Mouse (Mus musculus): ENCODE measurements around the gene Rnf10. TPM values are rescaled to one million over a fixed set of nuclear protein-coding genes. Genes with fewer than 3 reads are reported as not detected.
"Not testable (repeated sequence)": the region's sequence is repeated elsewhere in the genome, so short reads cannot be mapped to it uniquely, and the experiment has no call there.

The Rnf10 gene
- total RNA-seq (2017): 50.7 and 55.9 TPM in 2 replicates

GRCm38 (mm10) chr5:115272812-115273548, at the start of gene Rnf10:
Gene Rnf10 (minus strand): TSS chr5:115272898.
- ATAC-seq (replicated peaks in 1 of 2; ENCODE audit: insufficient read depth in 1 of 2, low FRiP score in 2 of 2, low TSS enrichment in 1 of 2, low read depth in 1 of 2, poor library complexity in 2 of 2, severe bottlenecking in 2 of 2): peak; percentile 87 to 90

- ATAC-seq (replicated peaks in 1 of 2; ENCODE audit: insufficient read depth in 1 of 2, low FRiP score in 2 of 2, low TSS enrichment in 1 of 2, low read depth in 1 of 2, poor library complexity in 2 of 2, severe bottlenecking in 2 of 2): peak; percentile 68 to 75
Measured at GRCm38 (mm10) chr5:115319004-115319940, 46.6 kb upstream of the Rnf10 start.

- ATAC-seq (replicated peaks in 1 of 2; ENCODE audit: insufficient read depth in 1 of 2, low FRiP score in 2 of 2, low TSS enrichment in 1 of 2, low read depth in 1 of 2, poor library complexity in 2 of 2, severe bottlenecking in 2 of 2): no peak
Measured at GRCm38 (mm10) chr5:115317645-115318328, 45.1 kb upstream of the Rnf10 start.

- no peak for ATAC-seq (replicated peaks in 1 of 2; ENCODE audit: insufficient read depth in 1 of 2, low FRiP score in 2 of 2, low TSS enrichment in 1 of 2, low read depth in 1 of 2, poor library complexity in 2 of 2, severe bottlenecking in 2 of 2)
Measured at GRCm38 (mm10) chr5:115316968-115317644, 44.4 kb upstream of the Rnf10 start.

GRCm38 (mm10) chr5:115313668-115313943, 40.9 kb upstream of the Rnf10 start:
- 0 out of 4 replicates have a peak, but pooled peaks of 1 of the 2 experiments have one; percentile 12 for ATAC-seq (replicated peaks in 1 of 2; ENCODE audit: insufficient read depth in 1 of 2, low FRiP score in 2 of 2, low TSS enrichment in 1 of 2, low read depth in 1 of 2, poor library complexity in 2 of 2, severe bottlenecking in 2 of 2)

- peak; percentile 51 to 56; a peak in 3 of 4 replicates for ATAC-seq (replicated peaks in 1 of 2; ENCODE audit: insufficient read depth in 1 of 2, low FRiP score in 2 of 2, low TSS enrichment in 1 of 2, low read depth in 1 of 2, poor library complexity in 2 of 2, severe bottlenecking in 2 of 2)
Measured at GRCm38 (mm10) chr5:115312816-115313667, 40.3 kb upstream of the Rnf10 start.

- 0 out of 4 replicates have a peak, but pooled peaks of 1 of the 2 experiments have one; percentile 2 for ATAC-seq (replicated peaks in 1 of 2; ENCODE audit: insufficient read depth in 1 of 2, low FRiP score in 2 of 2, low TSS enrichment in 1 of 2, low read depth in 1 of 2, poor library complexity in 2 of 2, severe bottlenecking in 2 of 2)
Measured at GRCm38 (mm10) chr5:115312354-115312753, 39.7 kb upstream of the Rnf10 start.

GRCm38 (mm10) chr5:115302190-115302589, 29.5 kb upstream of the Rnf10 start:
- not testable (repeated sequence) for ATAC-seq (replicated peaks in 1 of 2; ENCODE audit: insufficient read depth in 1 of 2, low FRiP score in 2 of 2, low TSS enrichment in 1 of 2, low read depth in 1 of 2, poor library complexity in 2 of 2, severe bottlenecking in 2 of 2)

- no peak for ATAC-seq (replicated peaks in 1 of 2; ENCODE audit: insufficient read depth in 1 of 2, low FRiP score in 2 of 2, low TSS enrichment in 1 of 2, low read depth in 1 of 2, poor library complexity in 2 of 2, severe bottlenecking in 2 of 2)
Measured at GRCm38 (mm10) chr5:115301615-115302014, 28.9 kb upstream of the Rnf10 start.

GRCm38 (mm10) chr5:115300792-115301614, 28.3 kb upstream of the Rnf10 start, which contains the start of gene Dynll1:
Gene Dynll1 (minus strand): TSS chr5:115300999.
- ATAC-seq (replicated peaks in 1 of 2; ENCODE audit: insufficient read depth in 1 of 2, low FRiP score in 2 of 2, low TSS enrichment in 1 of 2, low read depth in 1 of 2, poor library complexity in 2 of 2, severe bottlenecking in 2 of 2): peak; percentile 93 to 95

- peak in 1 of 2 experiments; percentile 12; a peak in 2 of 4 replicates for ATAC-seq (replicated peaks in 1 of 2; ENCODE audit: insufficient read depth in 1 of 2, low FRiP score in 2 of 2, low TSS enrichment in 1 of 2, low read depth in 1 of 2, poor library complexity in 2 of 2, severe bottlenecking in 2 of 2)
Measured at GRCm38 (mm10) chr5:115300035-115300744, 27.5 kb upstream of the Rnf10 start.

- ATAC-seq (replicated peaks in 1 of 2; ENCODE audit: insufficient read depth in 1 of 2, low FRiP score in 2 of 2, low TSS enrichment in 1 of 2, low read depth in 1 of 2, poor library complexity in 2 of 2, severe bottlenecking in 2 of 2): no peak
Measured at GRCm38 (mm10) chr5:115296347-115296746, 23.6 kb upstream of the Rnf10 start.

- no peak for ATAC-seq (replicated peaks in 1 of 2; ENCODE audit: insufficient read depth in 1 of 2, low FRiP score in 2 of 2, low TSS enrichment in 1 of 2, low read depth in 1 of 2, poor library complexity in 2 of 2, severe bottlenecking in 2 of 2)
Measured at GRCm38 (mm10) chr5:115294173-115294572, 21.5 kb upstream of the Rnf10 start.

GRCm38 (mm10) chr5:115284735-115285134, 12.0 kb upstream of the Rnf10 start:
- ATAC-seq (replicated peaks in 1 of 2; ENCODE audit: insufficient read depth in 1 of 2, low FRiP score in 2 of 2, low TSS enrichment in 1 of 2, low read depth in 1 of 2, poor library complexity in 2 of 2, severe bottlenecking in 2 of 2): peak in 1 of 2 experiments; percentile 32; a peak in 1 of 4 replicates
